Mouse (Mus musculus): Measurements from ENCODE around the gene 4931409K22Rik. TPM values are rescaled to one million over a fixed set of nuclear protein-coding genes. Genes with fewer than 3 reads are reported as not detected.

The 4931409K22Rik gene
- polyA plus RNA-seq, 1 experiment = not detected

DNA sequence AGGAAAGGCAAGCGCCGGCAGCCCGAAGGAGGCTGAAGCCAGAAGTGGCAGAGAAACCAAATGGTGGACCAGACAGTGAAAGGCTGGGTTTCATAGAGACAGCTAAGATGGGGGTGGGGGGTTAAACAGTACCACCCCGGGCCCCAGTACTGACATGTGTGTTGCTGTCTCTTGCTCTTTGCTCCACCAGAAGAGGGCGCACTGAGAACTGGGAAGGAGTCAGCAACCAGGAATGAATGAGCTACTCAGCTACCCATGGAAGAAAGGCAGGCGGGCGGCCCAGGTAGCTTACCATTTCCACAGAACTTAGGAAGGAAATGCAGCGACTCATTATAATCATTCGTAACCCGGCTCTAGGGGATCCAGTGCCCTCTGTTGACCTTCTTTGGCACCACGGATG is 46.0 kb downstream of the 4931409K22Rik start:
- TF ChIP-seq MYOD1 (IDR thresholded peaks at IDR 0.05; ENCODE audit: control insufficient read depth, insufficient read length, low read depth) (no peak), USF1 (IDR thresholded peaks at IDR 0.05; ENCODE audit: low read depth) (no peak), CEBPB (IDR thresholded peaks at IDR 0.05; ENCODE audit: low read depth) (no peak), MYOG (IDR thresholded peaks at IDR 0.05; ENCODE audit: control insufficient read depth, extremely low read depth, insufficient read length) (no peak), CTCF (IDR thresholded peaks at IDR 0.05; ENCODE audit: control insufficient read depth, insufficient read depth, insufficient read length) (peak; percentile 10)
- Histone ChIP-seq H3K27me3 (ENCODE audit: control insufficient read depth, insufficient read depth, insufficient read length) (no peaks in the 10 kb centered on the region), H3K36me3 (ENCODE audit: control insufficient read depth, insufficient read depth) (no peaks in the 10 kb centered on the region), H3ac (ENCODE audit: control insufficient read depth, insufficient read length, low read depth) (no peak overlapping the region), H3K79me3 (ENCODE audit: low read depth) (no peaks in the 10 kb centered on the region), H3K79me2 (ENCODE audit: control insufficient read depth, insufficient read depth) (no peaks in the 10 kb centered on the region), H3K4me3 (ENCODE audit: insufficient read depth, poor library complexity, severe bottlenecking) (no peak overlapping the region)

DNA sequence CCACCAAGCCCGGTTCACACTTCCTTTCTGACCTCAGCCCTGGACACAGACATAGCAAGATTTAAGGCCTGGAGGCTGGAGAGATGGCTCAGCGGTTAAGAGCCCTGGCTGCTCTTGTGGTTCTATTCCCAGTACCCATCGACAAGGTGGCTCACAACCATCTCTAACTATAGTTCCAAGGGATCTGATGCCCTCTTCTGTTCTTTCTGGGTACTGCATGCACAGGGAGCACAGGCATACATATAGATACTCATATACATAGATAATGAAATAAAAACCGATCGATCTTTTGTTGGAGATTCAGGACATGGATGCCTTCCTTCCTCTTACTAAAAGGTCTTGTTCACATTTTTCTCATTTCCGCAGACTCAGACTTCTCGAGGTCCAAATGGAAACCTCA is 48.2 kb downstream of the 4931409K22Rik start:
- Histone ChIP-seq H3K36me3 (ENCODE audit: control insufficient read depth, insufficient read depth) (no peaks in the 10 kb centered on the region), H3ac (ENCODE audit: control insufficient read depth, insufficient read length, low read depth) (no peak overlapping the region), H3K79me3 (ENCODE audit: low read depth) (no peaks in the 10 kb centered on the region), H3K79me2 (ENCODE audit: control insufficient read depth, insufficient read depth) (no peaks in the 10 kb centered on the region), H3K27me3 (ENCODE audit: control insufficient read depth, insufficient read depth, insufficient read length) (no peaks in the 10 kb centered on the region), H3K4me3 (ENCODE audit: insufficient read depth, poor library complexity, severe bottlenecking) (no peak overlapping the region)
- TF ChIP-seq USF1 (IDR thresholded peaks at IDR 0.05; ENCODE audit: low read depth) (no peak), CTCF (IDR thresholded peaks at IDR 0.05; ENCODE audit: control insufficient read depth, insufficient read depth, insufficient read length) (no peak), CEBPB (IDR thresholded peaks at IDR 0.05; ENCODE audit: low read depth) (no peak), MYOD1 (IDR thresholded peaks at IDR 0.05; ENCODE audit: control insufficient read depth, insufficient read length, low read depth) (no peak), MAX (IDR thresholded peaks at IDR 0.05) (no peak), MYOG (IDR thresholded peaks at IDR 0.05; ENCODE audit: control insufficient read depth, extremely low read depth, insufficient read length) (no peak), FOSL1 (IDR thresholded peaks at IDR 0.05; ENCODE audit: insufficient read depth, low read length, poor library complexity, severe bottlenecking) (no peak)

DNA sequence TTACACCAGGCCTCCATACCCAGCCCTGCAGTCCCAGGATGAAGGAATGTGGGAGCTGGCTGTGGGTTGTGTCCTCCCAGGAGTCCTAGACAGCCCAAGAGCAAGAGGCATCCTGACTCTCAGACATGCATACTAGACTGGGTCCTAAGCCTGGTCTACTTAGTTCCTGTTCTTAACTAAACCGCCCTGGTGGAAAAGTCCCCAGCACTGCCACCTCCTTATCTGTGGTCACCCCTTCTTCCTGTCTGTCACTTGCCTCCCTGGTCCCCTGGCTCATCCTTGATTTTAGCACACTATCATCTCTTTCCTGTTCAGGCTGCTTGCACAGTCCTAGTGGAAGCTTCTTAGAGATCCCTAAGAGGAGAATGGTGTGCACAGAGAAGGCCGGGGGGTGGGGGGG is 51.1 kb downstream of the 4931409K22Rik start:
- Histone ChIP-seq H3ac (ENCODE audit: control insufficient read depth, insufficient read length, low read depth) (no peak overlapping the region), H3K27me3 (ENCODE audit: control insufficient read depth, insufficient read depth, insufficient read length) (no peaks in the 10 kb centered on the region), H3K79me2 (ENCODE audit: control insufficient read depth, insufficient read depth) (no peaks in the 10 kb centered on the region), H3K79me3 (ENCODE audit: low read depth) (no peaks in the 10 kb centered on the region), H3K36me3 (ENCODE audit: control insufficient read depth, insufficient read depth) (peaks cover 8% of the 10 kb centered on the region), H3K4me3 (ENCODE audit: insufficient read depth, poor library complexity, severe bottlenecking) (no peak overlapping the region)
- no peak for TF ChIP-seq FOSL1 (IDR thresholded peaks at IDR 0.05; ENCODE audit: insufficient read depth, low read length, poor library complexity, severe bottlenecking)
- TF ChIP-seq MAX (IDR thresholded peaks at IDR 0.05) = no peak
- no peak for TF ChIP-seq MYOD1 (IDR thresholded peaks at IDR 0.05; ENCODE audit: control insufficient read depth, insufficient read length, low read depth)
- TF ChIP-seq CEBPB (IDR thresholded peaks at IDR 0.05; ENCODE audit: low read depth) = no peak
- TF ChIP-seq USF1 (IDR thresholded peaks at IDR 0.05; ENCODE audit: low read depth) = no peak
- TF ChIP-seq CTCF (IDR thresholded peaks at IDR 0.05; ENCODE audit: control insufficient read depth, insufficient read depth, insufficient read length) = no peak
- TF ChIP-seq MYOG (IDR thresholded peaks at IDR 0.05; ENCODE audit: control insufficient read depth, extremely low read depth, insufficient read length) = no peak

DNA sequence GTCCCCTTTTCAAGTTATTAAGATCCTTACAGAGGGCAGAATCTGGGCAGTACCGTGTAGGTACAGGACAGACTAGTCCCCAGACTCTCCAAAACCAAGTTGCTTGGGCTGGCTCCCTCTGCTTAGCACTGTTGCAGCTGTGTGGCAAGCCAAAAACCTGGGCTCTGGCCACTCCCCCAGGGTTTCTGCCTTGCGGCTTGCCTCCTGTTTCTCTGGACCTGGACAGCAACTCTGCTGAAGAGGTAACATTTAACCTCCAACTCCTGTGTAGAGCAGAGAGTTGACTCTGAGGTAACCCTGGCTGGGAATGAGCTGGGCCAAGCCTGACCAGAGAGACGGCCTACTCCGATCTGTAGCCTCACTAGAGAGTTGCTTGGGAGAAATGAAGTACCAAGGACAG is 53.8 kb downstream of the 4931409K22Rik start:
- Histone ChIP-seq H3ac (ENCODE audit: control insufficient read depth, insufficient read length, low read depth) (no peak overlapping the region), H3K4me3 (ENCODE audit: insufficient read depth, poor library complexity, severe bottlenecking) (no peak overlapping the region), H3K79me3 (ENCODE audit: low read depth) (no peaks in the 10 kb centered on the region), H3K27me3 (ENCODE audit: control insufficient read depth, insufficient read depth, insufficient read length) (no peaks in the 10 kb centered on the region), H3K79me2 (ENCODE audit: control insufficient read depth, insufficient read depth) (no peaks in the 10 kb centered on the region), H3K36me3 (ENCODE audit: control insufficient read depth, insufficient read depth) (peaks cover 15% of the 10 kb centered on the region)
- TF ChIP-seq USF1 (IDR thresholded peaks at IDR 0.05; ENCODE audit: low read depth) = no peak
- TF ChIP-seq FOSL1 (IDR thresholded peaks at IDR 0.05; ENCODE audit: insufficient read depth, low read length, poor library complexity, severe bottlenecking) = no peak
- no peak for TF ChIP-seq CTCF (IDR thresholded peaks at IDR 0.05; ENCODE audit: control insufficient read depth, insufficient read depth, insufficient read length)
- no peak for TF ChIP-seq MAX (IDR thresholded peaks at IDR 0.05)
- TF ChIP-seq MYOG (IDR thresholded peaks at IDR 0.05; ENCODE audit: control insufficient read depth, extremely low read depth, insufficient read length) = no peak
- TF ChIP-seq CEBPB (IDR thresholded peaks at IDR 0.05; ENCODE audit: low read depth) = no peak
- no peak for TF ChIP-seq MYOD1 (IDR thresholded peaks at IDR 0.05; ENCODE audit: control insufficient read depth, insufficient read length, low read depth)

DNA sequence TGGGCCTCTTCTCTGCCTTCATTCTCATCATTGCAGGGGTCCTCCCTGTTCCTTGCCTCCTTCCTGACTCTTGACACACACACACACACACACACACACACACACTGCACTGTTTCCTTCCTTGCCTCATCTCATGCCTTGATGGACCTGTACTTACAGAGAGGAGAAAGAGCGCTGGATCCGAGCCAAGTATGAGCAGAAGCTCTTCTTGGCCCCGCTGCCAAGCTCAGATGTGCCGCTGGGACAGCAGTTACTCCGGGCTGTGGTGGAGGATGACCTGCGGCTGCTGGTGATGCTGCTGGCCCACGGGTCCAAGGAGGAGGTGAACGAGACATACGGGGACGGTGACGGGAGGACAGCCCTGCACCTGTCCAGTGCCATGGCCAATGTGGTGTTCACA is 55.8 kb downstream of the 4931409K22Rik start:
- no peaks in the 10 kb centered on the region for H3K79me3 ChIP-seq (ENCODE audit: low read depth)
- H3K79me2 ChIP-seq (ENCODE audit: control insufficient read depth, insufficient read depth) = no peaks in the 10 kb centered on the region
- H3ac ChIP-seq (ENCODE audit: control insufficient read depth, insufficient read length, low read depth) = no peak overlapping the region
- H3K27me3 ChIP-seq (ENCODE audit: control insufficient read depth, insufficient read depth, insufficient read length) = no peaks in the 10 kb centered on the region
- no peak overlapping the region for H3K4me3 ChIP-seq (ENCODE audit: insufficient read depth, poor library complexity, severe bottlenecking)
- H3K36me3 ChIP-seq (ENCODE audit: control insufficient read depth, insufficient read depth) = peaks cover 31% of the 10 kb centered on the region
- TF ChIP-seq FOSL1 (IDR thresholded peaks at IDR 0.05; ENCODE audit: insufficient read depth, low read length, poor library complexity, severe bottlenecking) (no peak), USF1 (IDR thresholded peaks at IDR 0.05; ENCODE audit: low read depth) (no peak), MYOD1 (IDR thresholded peaks at IDR 0.05; ENCODE audit: control insufficient read depth, insufficient read length, low read depth) (no peak), CEBPB (IDR thresholded peaks at IDR 0.05; ENCODE audit: low read depth) (no peak), MAX (IDR thresholded peaks at IDR 0.05) (no peak), MYOG (IDR thresholded peaks at IDR 0.05; ENCODE audit: control insufficient read depth, extremely low read depth, insufficient read length) (no peak), CTCF (IDR thresholded peaks at IDR 0.05; ENCODE audit: control insufficient read depth, insufficient read depth, insufficient read length) (no peak)

DNA sequence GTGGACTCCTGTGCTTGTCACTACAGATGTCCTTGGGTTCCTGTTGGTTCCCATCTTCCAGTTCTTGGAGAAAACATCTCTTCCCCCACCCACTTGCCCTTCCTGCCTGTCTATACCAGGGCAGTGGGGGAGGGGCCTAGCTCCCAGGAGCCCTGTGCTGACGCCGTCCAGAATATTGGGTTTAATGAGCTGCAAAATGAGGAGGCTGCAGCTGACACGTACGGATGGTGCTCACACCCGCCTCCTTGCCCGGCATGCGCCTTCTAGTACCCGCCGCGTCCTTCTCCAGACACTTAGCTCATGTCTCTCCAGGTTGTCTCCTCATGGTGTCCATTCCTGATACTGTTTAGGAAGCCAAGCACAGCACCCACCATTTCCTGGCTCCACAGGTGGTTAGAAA is 57.5 kb downstream of the 4931409K22Rik start:
- Histone ChIP-seq H3K27me3 (ENCODE audit: control insufficient read depth, insufficient read depth, insufficient read length) (no peaks in the 10 kb centered on the region), H3K79me3 (ENCODE audit: low read depth) (no peaks in the 10 kb centered on the region), H3ac (ENCODE audit: control insufficient read depth, insufficient read length, low read depth) (no peak overlapping the region), H3K36me3 (ENCODE audit: control insufficient read depth, insufficient read depth) (peaks cover 32% of the 10 kb centered on the region), H3K79me2 (ENCODE audit: control insufficient read depth, insufficient read depth) (no peaks in the 10 kb centered on the region), H3K4me3 (ENCODE audit: insufficient read depth, poor library complexity, severe bottlenecking) (no peak overlapping the region)
- TF ChIP-seq MYOG (IDR thresholded peaks at IDR 0.05; ENCODE audit: control insufficient read depth, extremely low read depth, insufficient read length) (no peak), USF1 (IDR thresholded peaks at IDR 0.05; ENCODE audit: low read depth) (no peak), MYOD1 (IDR thresholded peaks at IDR 0.05; ENCODE audit: control insufficient read depth, insufficient read length, low read depth) (no peak), CEBPB (IDR thresholded peaks at IDR 0.05; ENCODE audit: low read depth) (no peak), FOSL1 (IDR thresholded peaks at IDR 0.05; ENCODE audit: insufficient read depth, low read length, poor library complexity, severe bottlenecking) (no peak)
